Mouse (Mus musculus) stomach, postnatal 0 days (tissue): ENCODE results near the gene Tbc1d15.

Experiments
- CTCF ChIP-seq: IDR thresholded peaks from 2 replicates; pipeline ENCODE4 v1.5.1; 2016; ENCODE audit warnings: antibody characterized with exemption, low read depth, mild to moderate bottlenecking, moderate library complexity
- EP300 ChIP-seq: optimal IDR thresholded peaks from 2 replicates; pipeline ENCODE3; 2016; ENCODE audit warnings: antibody characterized with exemption

- no peak for TF ChIP-seq CTCF
- TF ChIP-seq EP300: no peak
Observed at GRCm38 (mm10) chr10:115160289-115160688, 91.0 kb downstream of the Tbc1d15 start.
